In the genomic region with DNA sequence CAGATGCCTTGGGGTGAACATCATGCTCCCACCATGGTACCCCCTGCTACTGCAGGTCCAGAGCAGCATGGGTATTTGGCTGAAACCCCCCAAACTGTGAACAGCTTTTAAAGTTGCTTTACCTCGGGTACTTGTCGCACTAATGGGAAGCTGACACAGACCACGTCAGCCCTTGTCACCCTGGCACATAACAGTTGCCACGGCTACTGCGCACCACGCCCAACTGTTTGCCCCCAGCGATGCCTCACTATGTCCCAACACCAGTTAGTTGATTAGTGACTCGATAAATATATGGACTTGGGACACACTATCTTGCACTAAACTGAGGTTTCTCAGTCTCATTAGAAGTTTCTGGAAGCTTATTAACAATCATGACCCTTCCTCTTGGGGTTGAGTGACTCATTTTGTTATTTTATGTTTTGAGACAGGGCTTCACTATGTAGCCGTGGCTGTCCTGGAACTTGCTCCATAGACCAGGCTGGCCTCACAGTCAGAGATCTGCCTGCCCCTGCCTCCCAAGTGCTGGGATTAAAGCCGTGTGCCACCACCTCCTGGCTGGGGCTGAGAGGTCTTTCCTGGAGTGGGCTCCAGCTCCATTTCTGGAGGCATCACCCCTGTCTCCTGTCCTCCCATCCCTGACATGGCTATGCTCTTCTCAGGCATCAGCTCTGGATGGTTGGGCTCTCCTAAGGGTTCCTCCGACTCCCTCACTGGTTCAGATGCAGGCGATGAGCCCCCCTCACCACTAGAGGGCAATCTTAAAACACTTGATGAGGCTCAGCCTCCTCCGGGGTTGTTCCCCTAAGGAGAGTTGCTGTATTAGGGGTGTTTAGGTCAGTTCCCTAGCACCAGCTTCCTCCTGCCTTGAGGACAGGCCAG, we compare ENCODE assay signal across 8 mouse cellular contexts. TPM values are rescaled to one million over a fixed set of nuclear protein-coding genes. Genes with fewer than 3 reads are reported as not detected.
DNase-seq lines count a peak whose midpoint lies in the region; ATAC-seq lines count a peak whose summit lies in the region.

No protein-coding gene starts in this region.

- H3K9ac ChIP-seq in limb, embryonic 11.5 days (ENCODE audit: low read length) = 0 out of 2 replicates have a peak overlapping the region, but pooled peaks have one; percentile 24
- H3K9ac ChIP-seq in midbrain, embryonic 14.5 days (replicated peaks; ENCODE audit: low read length) = no peak overlapping the region

- H3K4me3 ChIP-seq in embryonic facial prominence, embryonic 10.5 days = peak overlapping the region; percentile 41
- no peak overlapping the region for H3K4me3 ChIP-seq in limb, embryonic 11.5 days (ENCODE audit: low read depth, low read length)
- H3K4me3 ChIP-seq in midbrain, embryonic 14.5 days (replicated peaks; ENCODE audit: low read depth, low read length) = 0 out of 2 replicates have a peak overlapping the region, but pooled peaks have one; percentile 15

- peak overlapping the region; percentile 24 for H3K4me2 ChIP-seq in limb, embryonic 11.5 days (ENCODE audit: low read depth, severe bottlenecking)
- H3K4me2 ChIP-seq in midbrain, embryonic 14.5 days (ENCODE audit: low read length) = peak overlapping the region; percentile 45

- peak overlapping the region; percentile 31; the same call in 1 of the 2 replicates for H3K27ac ChIP-seq in embryonic facial prominence, embryonic 10.5 days (replicated peaks)
- H3K27ac ChIP-seq in limb, embryonic 11.5 days (replicated peaks; ENCODE audit: low read depth, low read length) = no peak overlapping the region
- H3K27ac ChIP-seq in midbrain, embryonic 14.5 days (replicated peaks; ENCODE audit: low read depth, low read length) = no peak overlapping the region

- H3K27me3 ChIP-seq in embryonic facial prominence, embryonic 10.5 days (replicated peaks; ENCODE audit: low read depth, poor library complexity, severe bottlenecking) = no peaks in the 10 kb centered on the region
- no peaks in the 10 kb centered on the region for H3K27me3 ChIP-seq in limb, embryonic 11.5 days (ENCODE audit: control insufficient read depth, insufficient read depth, low read length)
- no peaks in the 10 kb centered on the region for H3K27me3 ChIP-seq in midbrain, embryonic 14.5 days (ENCODE audit: control insufficient read depth, insufficient read depth, low read length)

- peaks cover 10% of the 10 kb centered on the region for H3K4me1 ChIP-seq in embryonic facial prominence, embryonic 10.5 days
- H3K4me1 ChIP-seq in limb, embryonic 11.5 days (ENCODE audit: control insufficient read depth, insufficient read depth, low read length) = no peaks in the 10 kb centered on the region
- no peaks in the 10 kb centered on the region for H3K4me1 ChIP-seq in midbrain, embryonic 14.5 days (ENCODE audit: control insufficient read depth, insufficient read depth, low read length)

- DNase-seq in urinary bladder, adult 18-20 months (ENCODE audit: low spot score in 2 of 2) = peak; percentile 52 to 56
- DNase-seq in urinary bladder, postnatal 10 days (ENCODE audit: low spot score) = no peak
- peak; percentile 83 for DNase-seq in embryonic facial prominence, embryonic 10.5 days (ENCODE audit: low spot score)
- DNase-seq in heart, adult 11 months = peak; percentile 97
- peak; percentile 80 for DNase-seq in kidney, adult 18-20 months
- DNase-seq in limb, embryonic 11.5 days (ENCODE audit: low spot score) = peak; percentile 86
- peak; percentile 90 for DNase-seq in midbrain, embryonic 14.5 days
- DNase-seq in spleen, adult 18-20 months = peak; percentile 40 to 67

- H3K36me3 ChIP-seq in embryonic facial prominence, embryonic 10.5 days (replicated peaks) = no peaks in the 10 kb centered on the region
- no peaks in the 10 kb centered on the region for H3K36me3 ChIP-seq in limb, embryonic 11.5 days (ENCODE audit: control insufficient read depth, insufficient read depth, low read length)
- no peaks in the 10 kb centered on the region for H3K36me3 ChIP-seq in midbrain, embryonic 14.5 days (ENCODE audit: control insufficient read depth, insufficient read depth, low read length)

- WGBS in embryonic facial prominence, embryonic 10.5 days = 64% methylated on average over 13 of the region's 13 CpGs
- 67% methylated on average over 13 of the region's 13 CpGs for whole genome bisulfite sequencing in limb, embryonic 11.5 days
- 63% methylated on average over 13 of the region's 13 CpGs for WGBS in midbrain, embryonic 14.5 days

- no peaks in the 10 kb centered on the region for H3K9me3 ChIP-seq in embryonic facial prominence, embryonic 10.5 days
- no peaks in the 10 kb centered on the region for H3K9me3 ChIP-seq in limb, embryonic 11.5 days (ENCODE audit: control insufficient read depth, low read length)
- no peaks in the 10 kb centered on the region for H3K9me3 ChIP-seq in midbrain, embryonic 14.5 days (ENCODE audit: control insufficient read depth, low read length)

- ATAC-seq in limb, embryonic 11.5 days (ENCODE audit: insufficient number of reproducible peaks, low FRiP score, low TSS enrichment, low read depth) = peak; percentile 73
- ATAC-seq in midbrain, embryonic 14.5 days (ENCODE audit: low FRiP score, low TSS enrichment) = peak; percentile 66

RNA-seq across cellular contexts. Expression of a gene that starts 22.7 kb away (rescaled TPM):
- polyA plus RNA-seq in embryonic facial prominence, embryonic 10.5 days (2016; fragmentation: Nextera tagmentation; extraction: Ambion mirVana) = 68.4 and 78.8 TPM in 2 replicates
- 81.6 and 85.6 TPM in 2 replicates for polyA plus RNA-seq in limb, embryonic 11.5 days (2014; fragmentation: Nextera tagmentation; extraction: Ambion mirVana)
- 146 and 151 TPM in 2 replicates for polyA plus RNA-seq in midbrain, embryonic 14.5 days (2014; fragmentation: Nextera tagmentation; extraction: Ambion mirVana)
